Mouse (Mus musculus) ovary, postnatal 36 days (tissue): ENCODE data around the gene Nin.

Source experiments
- DNase-seq: peaks from one replicate; pipeline ENCODE4 v3.0.0; 2022; ENCODE audit warnings: low spot score, mixed read lengths

Gene Nin

DNA sequence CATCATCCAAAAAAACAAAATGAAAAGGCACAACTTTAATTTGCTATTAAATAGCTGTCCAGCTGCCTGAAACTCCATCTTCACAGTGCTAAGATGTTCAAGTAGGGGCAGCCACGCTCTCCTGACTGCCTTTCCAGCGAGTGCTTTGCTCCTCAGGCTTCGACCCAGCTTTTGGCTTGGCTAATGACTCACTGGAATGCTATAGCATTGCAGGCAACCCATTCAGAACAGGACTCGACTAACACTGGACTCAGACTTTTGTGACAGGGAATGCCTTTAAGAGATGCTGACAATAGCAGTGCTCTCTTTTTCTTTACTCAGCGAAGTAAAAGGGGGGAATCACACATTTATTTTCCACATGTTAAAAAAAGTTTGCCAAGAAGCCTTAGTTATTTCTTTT, 101.8 kb downstream of the Nin start:
- no peak for DNase-seq

GRCm38 (mm10) chr12:70010356-70010755, 103.2 kb downstream of the Nin start:
- DNase-seq, result no peak

- no peak for DNase-seq
These were observed 108.4 kb downstream of the Nin start for GRCm38 (mm10) chr12:70005103-70005502.

- no peak for DNase-seq
These were observed 115.1 kb downstream of the Nin start for GRCm38 (mm10) chr12:69998186-69998983.

- DNase-seq, result no peak
These were observed 118.1 kb downstream of the Nin start for GRCm38 (mm10) chr12:69995382-69995781.

GRCm38 (mm10) chr12:69986786-69987497, 126.6 kb downstream of the Nin start, which contains the start of gene Sav1:
Gene Sav1, minus strand, starts transcription at chr12:69987002.
- DNase-seq, result peak; percentile 93

DNA sequence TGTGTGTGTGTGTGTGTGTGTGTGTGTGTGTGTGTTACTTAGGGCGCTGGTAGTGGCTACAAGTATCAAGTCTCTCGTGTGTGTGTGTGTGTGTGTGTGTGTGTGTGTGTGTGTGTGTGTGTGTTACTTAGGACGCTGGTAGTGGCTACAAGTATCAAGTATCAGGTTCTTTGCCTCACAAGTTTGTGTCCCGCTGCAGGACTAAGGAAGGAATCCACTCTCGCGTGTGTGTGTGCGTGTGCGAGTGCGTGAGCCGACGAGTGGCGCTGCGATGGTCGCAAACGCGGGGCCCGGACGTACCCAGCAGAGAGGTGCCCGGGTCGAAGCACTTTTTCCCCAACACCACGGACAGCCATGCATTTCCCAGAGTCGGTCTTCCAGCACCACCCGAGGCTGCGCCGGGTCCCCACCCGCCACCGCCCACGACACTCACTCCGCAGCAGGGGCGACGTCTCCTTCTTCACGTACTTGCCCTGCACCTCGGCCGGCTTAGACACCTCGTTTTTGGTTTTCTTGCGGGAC, 127.2 kb downstream of the Nin start:
- DNase-seq, result no peak

DNA sequence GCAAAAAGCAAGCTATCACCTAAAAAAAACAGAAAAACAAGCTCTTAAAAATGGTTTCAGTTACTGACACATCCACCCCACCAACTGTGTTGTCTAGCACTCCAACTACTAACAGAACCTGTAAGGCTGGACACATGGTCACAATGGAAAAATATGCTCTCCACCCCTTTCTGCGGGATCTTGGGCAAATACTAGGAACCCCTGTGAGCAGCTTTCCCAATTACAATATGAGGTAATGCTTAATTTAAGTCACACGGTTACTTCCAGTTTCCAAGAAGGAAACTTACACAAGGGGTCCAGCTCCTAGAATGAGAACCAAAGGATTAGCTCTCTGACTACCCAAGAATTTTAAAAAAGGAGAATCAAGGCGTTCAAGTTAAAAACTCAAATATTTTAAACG, 128.0 kb downstream of the Nin start:
- DNase-seq, result no peak

DNA sequence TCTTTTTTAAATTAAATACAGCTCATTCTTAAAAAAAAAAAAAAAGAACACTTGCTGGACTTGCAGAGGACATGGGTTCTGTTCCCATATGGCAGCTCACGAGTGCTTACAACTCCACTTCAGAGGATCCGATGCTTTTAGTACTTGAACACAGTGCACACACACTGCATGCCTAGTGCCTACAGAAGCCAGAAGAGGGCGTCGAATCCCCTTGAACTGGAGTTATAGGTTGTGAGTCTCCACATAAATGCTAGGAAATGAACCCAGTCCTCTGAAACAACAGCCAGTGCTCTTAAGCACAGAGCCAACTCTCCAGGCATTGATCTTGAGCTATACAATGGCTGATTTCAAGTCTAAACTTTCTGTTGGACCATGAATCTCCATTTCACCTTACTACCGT, 130.6 kb downstream of the Nin start:
- DNase-seq, result no peak

DNA sequence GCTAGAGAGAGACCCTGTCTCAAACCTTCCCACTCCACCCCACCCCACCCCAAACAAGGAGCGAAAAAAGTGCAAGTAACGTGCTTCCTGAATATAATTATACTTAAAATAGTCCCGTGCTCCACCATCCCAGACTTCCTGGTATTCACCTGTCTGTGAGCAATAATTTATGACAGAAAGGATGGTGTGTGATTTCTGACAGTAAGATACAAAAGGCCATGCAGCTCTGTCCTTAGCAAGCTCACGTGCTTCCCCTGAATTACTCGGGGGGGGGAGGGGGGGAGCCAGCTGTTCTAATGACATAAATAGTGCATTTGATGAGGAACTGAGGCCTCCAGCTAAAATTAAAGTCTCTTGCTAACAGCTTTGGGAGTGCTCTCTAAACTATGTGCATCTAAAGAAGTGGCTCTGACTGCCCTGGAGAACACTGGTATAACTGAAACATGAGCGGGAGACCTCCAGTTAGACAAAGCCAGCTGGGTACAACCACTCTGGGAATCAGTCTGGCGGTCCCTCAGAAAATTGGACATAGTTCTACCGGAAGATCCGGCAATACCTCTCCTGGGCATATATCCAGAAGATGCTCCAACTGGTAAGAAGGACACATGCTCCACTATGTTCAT, 136.0 kb downstream of the Nin start:
- DNase-seq, result no peak

- no peak for DNase-seq
These were observed 136.8 kb downstream of the Nin start for GRCm38 (mm10) chr12:69976688-69977087.

DNA sequence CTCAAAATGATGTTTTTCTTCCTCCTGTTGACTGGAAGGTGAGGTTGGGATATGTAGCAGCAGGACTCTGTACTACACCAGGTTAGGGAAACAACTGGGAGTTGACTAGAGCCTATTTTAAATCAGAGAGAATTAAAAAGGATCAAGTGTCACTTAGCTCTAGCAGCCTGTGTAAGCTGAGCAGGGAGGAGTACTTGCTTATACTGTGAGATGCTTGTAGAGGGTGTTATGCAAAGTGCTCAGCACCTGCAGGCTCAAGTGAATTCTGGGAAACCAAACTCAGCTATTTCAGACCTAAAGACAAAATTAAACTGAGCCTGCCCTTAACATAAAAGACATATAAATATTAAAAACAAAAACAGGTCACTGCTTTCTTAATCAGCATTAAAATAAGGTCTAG, 139.9 kb downstream of the Nin start:
- no peak for DNase-seq

GRCm38 (mm10) chr12:69968154-69968553, 145.4 kb downstream of the Nin start:
- no peak for DNase-seq

DNA sequence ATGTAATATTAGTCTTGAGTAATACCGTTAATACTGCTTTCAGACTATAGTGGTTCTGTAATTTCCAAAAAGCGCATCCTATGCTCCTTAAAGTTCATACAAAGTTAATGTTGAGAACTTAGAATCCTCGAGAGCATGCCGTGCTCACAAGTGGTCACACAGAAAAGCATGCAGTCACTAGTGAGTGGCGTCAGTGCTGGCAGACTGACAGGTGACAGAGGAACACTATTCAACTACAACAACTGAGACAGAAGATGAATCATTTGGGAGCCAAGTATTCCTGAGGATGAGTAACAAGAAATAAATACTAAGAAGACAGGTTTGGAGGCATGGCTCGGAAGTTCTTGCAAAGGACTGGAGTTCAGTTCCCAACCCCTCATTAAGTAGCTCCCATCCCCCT, 146.4 kb downstream of the Nin start:
- DNase-seq, result no peak

DNA sequence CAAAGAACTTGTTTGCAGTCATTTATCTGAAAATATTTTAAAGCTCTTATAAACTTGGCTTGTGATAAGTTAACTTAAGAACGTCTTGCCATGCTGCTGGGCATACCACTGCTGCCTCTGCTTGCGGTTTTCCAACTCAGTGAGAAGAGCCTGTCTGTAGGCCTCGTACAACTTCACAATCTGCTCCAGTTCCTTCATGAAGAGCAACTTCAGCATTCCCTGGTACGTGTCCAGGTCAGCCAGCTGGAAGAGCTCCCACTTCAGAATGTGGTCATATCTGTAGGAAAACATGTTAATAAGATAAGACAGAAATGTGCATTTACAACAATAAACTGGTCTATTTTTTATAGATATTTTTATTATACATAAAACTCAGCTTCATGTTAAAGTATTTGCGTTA, 147.4 kb downstream of the Nin start:
- peak; percentile 35 for DNase-seq

DNA sequence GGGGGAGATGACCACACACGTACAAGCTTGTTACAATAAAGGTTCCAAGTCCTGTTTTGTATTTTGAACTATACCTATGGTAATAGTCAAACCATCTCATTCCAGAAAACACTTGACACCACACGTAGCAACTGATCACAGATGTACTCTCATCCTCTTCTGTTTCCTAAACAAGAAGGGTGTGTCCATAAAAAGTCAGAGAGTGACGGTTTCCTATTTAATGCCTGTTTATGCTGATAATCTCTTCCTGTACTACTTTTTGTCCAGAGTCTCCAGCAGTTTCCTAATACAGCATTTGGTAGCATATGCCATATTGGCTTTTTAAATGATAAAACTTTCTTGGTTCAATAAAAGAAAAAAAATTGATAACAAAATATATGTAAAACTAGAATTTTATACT, 147.9 kb downstream of the Nin start:
- no peak for DNase-seq

GRCm38 (mm10) chr12:69963141-69963540, 150.4 kb downstream of the Nin start:
- DNase-seq, result no peak

GRCm38 (mm10) chr12:69962468-69962867, 151.0 kb downstream of the Nin start:
- DNase-seq, result peak; percentile 54
